Mouse (Mus musculus) lung, adult 18-20 months (tissue): Measurements from ENCODE around the gene Chm.
"Not testable (repeated sequence)": the region's sequence is repeated elsewhere in the genome, so short reads cannot be mapped to it uniquely, and the experiment has no call there.

Source experiments
- DNase-seq, 2 experiments: peaks; one replicate each; pipeline ENCODE4 v3.0.0; 2022; ENCODE audit warnings: mixed read lengths in 2 of 2

Chm gene

DNA sequence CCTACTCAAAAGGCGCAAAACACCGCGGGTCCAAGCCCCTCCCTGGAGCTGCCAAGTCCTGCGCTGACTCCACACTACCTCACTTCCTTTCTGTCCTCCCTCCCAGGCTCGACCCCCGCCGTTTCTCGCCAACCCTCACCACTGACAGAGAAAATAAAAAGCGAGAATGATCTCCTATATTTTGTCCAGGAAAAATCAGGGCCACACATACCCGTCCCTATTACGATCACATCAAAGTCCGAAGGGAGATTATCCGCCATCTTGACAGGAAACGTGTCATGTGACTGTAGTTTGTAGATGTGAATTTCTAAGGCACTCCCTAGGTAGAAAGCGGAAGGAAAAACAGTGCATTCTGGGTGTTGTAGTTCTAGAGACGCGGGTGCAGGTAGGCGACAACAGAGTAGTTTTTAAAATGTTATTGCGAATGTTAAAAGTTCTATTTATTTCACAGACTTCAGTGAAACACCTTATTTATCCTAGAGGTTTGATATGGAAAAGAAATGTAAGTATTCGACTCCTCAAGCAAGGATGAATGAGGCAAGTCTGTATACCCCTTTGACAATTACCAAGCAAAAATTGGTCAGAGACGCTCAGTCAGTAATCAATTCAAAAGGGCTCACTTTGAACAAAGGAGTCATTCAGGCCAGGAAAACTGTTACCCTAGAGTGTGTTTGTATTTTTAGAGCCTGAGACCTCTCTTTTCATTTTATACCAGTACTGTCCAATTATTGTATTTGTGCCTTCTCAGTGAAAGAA is at the start of gene Chm:
Gene Chm (minus strand): TSS at position 288 of the 756 bp plus-strand sequence.
- DNase-seq = peak; percentile 21 to 59

DNA sequence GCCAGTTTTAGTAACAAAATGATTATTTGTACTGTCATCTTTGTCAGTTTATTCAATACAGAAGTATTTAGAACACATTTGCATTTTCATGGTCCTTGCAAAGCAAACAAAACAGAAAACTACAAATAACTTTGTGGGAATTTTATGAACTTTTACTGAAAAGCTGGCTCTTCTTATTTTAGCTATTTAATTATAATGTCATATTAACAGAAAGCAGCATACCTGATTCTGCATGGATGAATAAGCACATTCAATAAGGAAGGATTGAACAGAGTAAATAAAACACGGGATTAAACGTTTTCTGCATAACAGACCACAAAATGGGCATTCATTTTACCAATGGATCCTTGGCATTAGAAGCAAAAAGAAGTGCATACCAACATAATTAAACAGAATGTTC is 8.6 kb upstream of the Chm start:
- no peak for DNase-seq

DNA sequence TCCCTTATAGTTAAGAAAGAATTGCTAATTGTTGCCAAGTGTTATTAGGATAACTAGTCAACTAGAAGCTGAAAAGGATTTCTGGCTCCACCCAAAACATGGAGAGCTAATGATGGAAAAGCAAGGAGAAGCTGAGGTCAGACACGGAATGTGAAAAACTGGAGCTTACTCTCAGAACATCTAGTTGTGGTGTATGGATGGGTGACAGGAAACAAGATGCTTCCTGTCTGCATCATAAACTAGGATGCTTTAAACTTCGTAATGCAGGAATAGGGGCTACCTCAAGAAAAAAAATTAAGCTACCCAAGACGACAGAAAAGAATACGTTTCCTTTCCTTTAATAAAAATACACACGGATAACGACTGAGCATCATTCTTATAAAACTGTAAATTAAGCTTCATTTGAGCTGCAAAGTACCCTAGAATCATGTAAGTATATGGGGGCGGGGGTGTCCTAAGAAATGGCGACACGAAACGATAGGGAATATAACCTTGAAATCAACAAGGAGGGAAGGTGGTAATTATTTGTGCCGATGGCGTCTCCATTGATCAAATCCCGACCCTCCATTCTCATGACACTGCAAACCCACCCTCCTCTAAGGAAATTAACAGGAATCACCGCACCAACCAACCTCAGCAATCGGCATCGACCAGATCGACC is 618 bp downstream of the Chm start:
- DNase-seq = no peak

DNA sequence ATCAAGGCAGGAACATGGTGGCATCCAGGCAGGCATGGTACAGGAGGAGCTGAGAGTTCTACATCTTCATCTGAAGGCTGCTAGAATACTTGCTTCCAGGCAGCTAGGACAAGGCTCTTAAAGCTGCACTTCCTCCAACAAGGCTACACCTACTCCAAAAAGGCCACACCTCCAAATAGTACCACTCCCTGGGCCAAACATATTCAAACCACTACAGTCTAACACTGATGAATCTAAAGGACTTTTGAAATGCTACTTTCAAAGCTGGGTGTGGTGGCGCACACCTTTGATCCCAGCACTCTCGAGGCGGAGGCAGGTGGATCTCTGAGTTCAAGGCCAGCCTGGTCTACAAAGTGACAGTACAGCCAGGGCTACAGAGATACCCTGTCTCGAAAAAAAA is 4.5 kb downstream of the Chm start:
- DNase-seq = not testable (repeated sequence)

GRCm38 (mm10) chrX:113172766-113173165 is 12.6 kb downstream of the Chm start:
- no peak for DNase-seq

- no peak for DNase-seq
Observed at GRCm38 (mm10) chrX:113172271-113172670, 13.0 kb downstream of the Chm start.

DNA sequence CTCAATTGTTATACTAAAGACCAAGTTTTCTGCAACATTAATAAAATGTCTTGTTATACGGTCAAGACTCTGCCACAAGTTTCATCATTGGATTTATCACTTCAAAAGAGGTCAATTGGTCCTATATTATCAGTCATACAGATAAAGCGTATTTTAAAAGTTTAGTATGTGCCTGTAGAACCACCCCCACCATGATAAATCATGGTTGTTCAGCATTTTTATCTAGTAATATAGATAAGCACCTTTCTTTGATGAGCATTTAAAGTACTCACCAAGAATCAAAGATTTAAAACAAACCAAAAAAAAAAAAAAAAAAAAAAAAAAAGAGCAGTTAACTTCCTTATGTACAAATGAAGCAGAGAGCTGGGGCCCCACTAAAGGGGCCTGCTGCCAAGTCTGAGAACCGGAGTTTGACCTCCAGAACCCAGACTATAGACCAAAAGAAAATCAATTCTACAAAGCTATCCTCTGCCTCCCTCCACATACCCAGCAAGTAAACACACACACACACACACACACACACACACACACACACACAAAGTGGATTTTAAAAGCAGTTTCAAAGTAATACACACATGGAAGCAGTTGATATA is 25.0 kb downstream of the Chm start:
- DNase-seq = no peak

DNA sequence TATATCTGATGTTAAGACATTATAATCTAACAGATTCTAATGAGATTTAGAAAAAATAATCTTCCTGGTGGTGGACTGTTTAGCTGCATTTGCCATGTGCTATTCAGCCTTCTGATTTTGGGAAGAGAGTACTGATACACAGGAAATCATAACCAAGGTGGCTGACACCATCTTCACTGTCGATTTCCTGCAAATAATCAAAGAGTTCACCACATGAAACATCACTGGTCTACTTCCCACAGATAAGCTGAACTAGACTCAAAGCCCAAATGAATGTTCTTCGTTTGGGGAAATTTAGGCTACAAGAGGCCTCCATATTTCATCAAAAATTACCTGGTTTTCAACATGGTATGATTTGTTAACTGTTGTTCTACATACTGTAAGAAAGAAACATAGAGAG is 101.1 kb downstream of the Chm start:
- no peak for DNase-seq

- DNase-seq = no peak
Observed at GRCm38 (mm10) chrX:113076053-113076452, 109.3 kb downstream of the Chm start.

DNA sequence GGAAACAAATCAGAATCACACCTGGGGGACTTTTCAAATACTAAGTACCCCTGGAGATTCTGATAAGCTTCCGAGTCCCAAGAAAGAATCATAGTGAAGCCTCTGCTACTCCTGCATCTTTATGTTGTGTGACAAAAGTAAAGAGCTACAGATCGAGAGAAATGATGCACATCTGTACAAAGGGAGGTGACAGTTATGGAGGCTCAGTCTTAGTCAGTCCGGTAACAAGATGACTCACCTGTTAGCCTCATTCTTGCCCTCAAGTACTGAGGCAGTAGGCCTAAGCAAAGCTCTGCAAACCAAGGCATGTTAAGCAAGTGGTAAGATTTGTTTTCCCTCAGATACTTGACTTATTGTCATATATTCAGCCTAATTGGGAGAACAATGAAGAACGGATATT is 110.5 kb downstream of the Chm start:
- no peak for DNase-seq

DNA sequence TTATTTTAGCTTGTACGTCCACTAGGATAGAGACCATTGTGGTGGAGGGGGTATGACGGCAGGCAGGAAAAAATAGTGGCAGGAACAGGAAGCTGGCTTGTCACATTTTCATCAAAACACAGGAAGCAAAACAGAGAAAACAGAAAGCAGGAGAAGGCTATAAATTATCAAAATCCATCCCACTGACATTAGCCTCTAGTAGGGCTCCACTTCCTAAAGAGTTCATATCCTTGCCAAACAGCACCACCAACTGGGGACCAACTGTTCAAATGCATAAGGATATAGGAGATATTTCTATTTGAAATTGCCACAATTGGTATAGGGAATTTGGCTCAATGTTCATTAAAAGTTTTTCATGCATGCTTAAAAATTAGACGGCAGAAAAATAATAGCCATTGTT is 181.7 kb downstream of the Chm start:
- DNase-seq = no peak

GRCm38 (mm10) chrX:113002192-113002591 is 183.1 kb downstream of the Chm start:
- DNase-seq = no peak
